Mouse (Mus musculus) liver, postnatal 0 days (tissue): ENCODE measurements around the gene Mtpn.

ENCODE experiments used
- CTCF ChIP-seq: sonication (generic); IDR thresholded peaks from 2 replicates; pipeline ENCODE4 v1.5.1; 2016; ENCODE audit warnings: antibody characterized with exemption, low read depth
- EP300 ChIP-seq: IDR thresholded peaks from 2 replicates; pipeline ENCODE4 v1.6.1; 2016; ENCODE audit warnings: antibody characterized with exemption, low read depth, mild to moderate bottlenecking

DNA sequence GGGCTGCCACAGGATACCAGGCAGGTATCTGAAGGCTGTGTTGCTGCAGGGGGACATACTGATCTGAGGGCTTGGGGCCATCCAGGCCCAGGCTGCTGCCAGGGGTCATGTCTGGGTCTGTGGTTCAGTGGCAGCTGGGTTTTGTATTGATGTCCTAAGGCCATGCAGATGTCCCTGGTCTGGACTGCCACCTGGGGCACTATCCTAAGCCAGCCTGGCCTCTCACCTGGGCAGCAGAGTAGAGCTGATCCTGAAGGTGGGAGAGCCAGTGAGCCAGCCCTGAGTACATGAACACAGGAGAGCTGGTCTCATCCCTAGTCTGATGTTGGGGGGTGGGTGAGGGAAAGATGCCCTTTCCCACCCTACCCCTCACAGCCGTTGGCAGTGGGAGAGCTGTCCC lies 62.9 kb downstream of the Mtpn start:
- TF ChIP-seq CTCF: no peak
- TF ChIP-seq EP300: no peak
